Mouse (Mus musculus): ENCODE data around the gene Gm42372. TPM values are rescaled to one million over a fixed set of nuclear protein-coding genes. Genes with fewer than 3 reads are reported as not detected.

Gm42372 gene
- polyA plus RNA-seq, 1 experiment from 2014 or later: 0.04 TPM

GRCm38 (mm10) chr7:17010010-17010347 is 27.1 kb downstream of the Gm42372 start:
- Histone ChIP-seq H3K9me3 (replicated peaks; ENCODE audit: control insufficient read depth, low read length) (no peaks in the 10 kb centered on the region), H3K9ac (ENCODE audit: low read depth, low read length) (no peak overlapping the region), H3K27me3 (ENCODE audit: control insufficient read depth, insufficient read depth, low read depth, low read length) (no peaks in the 10 kb centered on the region), H3K4me1 (ENCODE audit: control insufficient read depth, low read depth, low read length) (no peaks in the 10 kb centered on the region), H3K4me2 (ENCODE audit: low read depth, low read length) (no peak overlapping the region), H3K36me3 (ENCODE audit: control insufficient read depth, insufficient read depth) (peaks cover 66% of the 10 kb centered on the region), H3K4me3 (ENCODE audit: low read depth, low read length) (no peak overlapping the region), H3K27ac (ENCODE audit: low read length) (no peak overlapping the region)
- 78% methylated on average over 5 of the region's 5 CpGs for WGBS (ENCODE audit: insufficient replicate concordance)
- ATAC-seq (ENCODE audit: low read depth): no peak

GRCm38 (mm10) chr7:17011909-17012590 is 29.2 kb downstream of the Gm42372 start:
- H3K27me3 ChIP-seq (ENCODE audit: control insufficient read depth, insufficient read depth, low read depth, low read length): no peaks in the 10 kb centered on the region
- no peak overlapping the region for H3K9ac ChIP-seq (ENCODE audit: low read depth, low read length)
- no peak for ATAC-seq (ENCODE audit: low read depth)
- peaks cover 62% of the 10 kb centered on the region for H3K36me3 ChIP-seq (ENCODE audit: control insufficient read depth, insufficient read depth)
- no peaks in the 10 kb centered on the region for H3K9me3 ChIP-seq (replicated peaks; ENCODE audit: control insufficient read depth, low read length)
- no peak overlapping the region for H3K4me2 ChIP-seq (ENCODE audit: low read depth, low read length)
- no peaks in the 10 kb centered on the region; the same call in 1 of the 2 replicates for H3K4me1 ChIP-seq (ENCODE audit: control insufficient read depth, low read depth, low read length)
- 79% methylated on average over 7 of the region's 7 CpGs for WGBS (ENCODE audit: insufficient replicate concordance)
- no peak overlapping the region for H3K4me3 ChIP-seq (ENCODE audit: low read depth, low read length)
- H3K27ac ChIP-seq (ENCODE audit: low read length): no peak overlapping the region

GRCm38 (mm10) chr7:17015381-17015780 is 32.5 kb downstream of the Gm42372 start:
- H3K9me3 ChIP-seq (replicated peaks; ENCODE audit: control insufficient read depth, low read length): no peaks in the 10 kb centered on the region
- H3K27me3 ChIP-seq (ENCODE audit: control insufficient read depth, insufficient read depth, low read depth, low read length): no peaks in the 10 kb centered on the region
- no peak overlapping the region for H3K27ac ChIP-seq (ENCODE audit: low read length)
- no peak for ATAC-seq (ENCODE audit: low read depth)
- no peak overlapping the region for H3K9ac ChIP-seq (ENCODE audit: low read depth, low read length)
- no peak overlapping the region for H3K4me2 ChIP-seq (ENCODE audit: low read depth, low read length)
- H3K4me3 ChIP-seq (ENCODE audit: low read depth, low read length): no peak overlapping the region
- 82% methylated on average over 6 of the region's 6 CpGs for WGBS (ENCODE audit: insufficient replicate concordance)
- H3K36me3 ChIP-seq (ENCODE audit: control insufficient read depth, insufficient read depth): peaks cover 47% of the 10 kb centered on the region
- peaks cover 12% of the 10 kb centered on the region for H3K4me1 ChIP-seq (ENCODE audit: control insufficient read depth, low read depth, low read length)

- no peaks in the 10 kb centered on the region for H3K9me3 ChIP-seq (replicated peaks; ENCODE audit: control insufficient read depth, low read length)
- 39% methylated on average over 1 of the region's 1 CpGs for WGBS (ENCODE audit: insufficient replicate concordance)
- H3K36me3 ChIP-seq (ENCODE audit: control insufficient read depth, insufficient read depth): peaks cover 46% of the 10 kb centered on the region
- H3K4me3 ChIP-seq (ENCODE audit: low read depth, low read length): no peak overlapping the region
- ATAC-seq (ENCODE audit: low read depth): peak; percentile 92
- H3K27me3 ChIP-seq (ENCODE audit: control insufficient read depth, insufficient read depth, low read depth, low read length): no peaks in the 10 kb centered on the region
- no peak overlapping the region for H3K9ac ChIP-seq (ENCODE audit: low read depth, low read length)
- peaks cover 12% of the 10 kb centered on the region for H3K4me1 ChIP-seq (ENCODE audit: control insufficient read depth, low read depth, low read length)
- peak overlapping the region; percentile 42 for H3K27ac ChIP-seq (ENCODE audit: low read length)
- H3K4me2 ChIP-seq (ENCODE audit: low read depth, low read length): no peak overlapping the region
Observed at GRCm38 (mm10) chr7:17017036-17017435, 34.1 kb downstream of the Gm42372 start.

GRCm38 (mm10) chr7:17017921-17018320 is 35.0 kb downstream of the Gm42372 start:
- Histone ChIP-seq H3K4me2 (ENCODE audit: low read depth, low read length) (no peak overlapping the region), H3K27ac (ENCODE audit: low read length) (peak overlapping the region; percentile 17; the same call in 1 of the 2 replicates), H3K4me1 (ENCODE audit: control insufficient read depth, low read depth, low read length) (peaks cover 15% of the 10 kb centered on the region), H3K9me3 (replicated peaks; ENCODE audit: control insufficient read depth, low read length) (no peaks in the 10 kb centered on the region), H3K36me3 (ENCODE audit: control insufficient read depth, insufficient read depth) (peaks cover 47% of the 10 kb centered on the region), H3K9ac (ENCODE audit: low read depth, low read length) (no peak overlapping the region), H3K27me3 (ENCODE audit: control insufficient read depth, insufficient read depth, low read depth, low read length) (no peaks in the 10 kb centered on the region), H3K4me3 (ENCODE audit: low read depth, low read length) (no peak overlapping the region)
- ATAC-seq (ENCODE audit: low read depth): no peak
- 54% methylated on average over 2 of the region's 2 CpGs for WGBS (ENCODE audit: insufficient replicate concordance)

GRCm38 (mm10) chr7:17019426-17020166 is 36.7 kb downstream of the Gm42372 start:
- peaks cover 31% of the 10 kb centered on the region for H3K36me3 ChIP-seq (ENCODE audit: control insufficient read depth, insufficient read depth)
- ATAC-seq (ENCODE audit: low read depth): no peak
- WGBS (ENCODE audit: insufficient replicate concordance): 60% methylated on average over 7 of the region's 7 CpGs
- no peak overlapping the region for H3K27ac ChIP-seq (ENCODE audit: low read length)
- no peak overlapping the region for H3K4me2 ChIP-seq (ENCODE audit: low read depth, low read length)
- H3K9ac ChIP-seq (ENCODE audit: low read depth, low read length): no peak overlapping the region
- no peaks in the 10 kb centered on the region for H3K9me3 ChIP-seq (replicated peaks; ENCODE audit: control insufficient read depth, low read length)
- H3K4me3 ChIP-seq (ENCODE audit: low read depth, low read length): no peak overlapping the region
- H3K4me1 ChIP-seq (ENCODE audit: control insufficient read depth, low read depth, low read length): peaks cover 30% of the 10 kb centered on the region
- H3K27me3 ChIP-seq (ENCODE audit: control insufficient read depth, insufficient read depth, low read depth, low read length): no peaks in the 10 kb centered on the region

- Histone ChIP-seq H3K36me3 (ENCODE audit: control insufficient read depth, insufficient read depth) (peaks cover 17% of the 10 kb centered on the region), H3K9ac (ENCODE audit: low read depth, low read length) (no peak overlapping the region), H3K27me3 (ENCODE audit: control insufficient read depth, insufficient read depth, low read depth, low read length) (no peaks in the 10 kb centered on the region), H3K4me1 (ENCODE audit: control insufficient read depth, low read depth, low read length) (peaks cover 51% of the 10 kb centered on the region), H3K4me2 (ENCODE audit: low read depth, low read length) (no peak overlapping the region), H3K4me3 (ENCODE audit: low read depth, low read length) (no peak overlapping the region), H3K9me3 (replicated peaks; ENCODE audit: control insufficient read depth, low read length) (no peaks in the 10 kb centered on the region), H3K27ac (ENCODE audit: low read length) (no peak overlapping the region)
- 86% methylated on average over 15 of the region's 15 CpGs for WGBS (ENCODE audit: insufficient replicate concordance)
- no peak for ATAC-seq (ENCODE audit: low read depth)
Observed at GRCm38 (mm10) chr7:17022176-17022575, 39.3 kb downstream of the Gm42372 start.

- WGBS (ENCODE audit: insufficient replicate concordance): 42% methylated on average over 4 of the region's 4 CpGs
- Histone ChIP-seq H3K27ac (ENCODE audit: low read length) (peak overlapping the region; percentile 45; the same call in 1 of the 2 replicates), H3K4me3 (ENCODE audit: low read depth, low read length) (no peak overlapping the region), H3K36me3 (ENCODE audit: control insufficient read depth, insufficient read depth) (peaks cover 17% of the 10 kb centered on the region), H3K9ac (ENCODE audit: low read depth, low read length) (peak overlapping the region; percentile 17; the same call in 1 of the 2 replicates), H3K4me2 (ENCODE audit: low read depth, low read length) (peak overlapping the region; percentile 28), H3K4me1 (ENCODE audit: control insufficient read depth, low read depth, low read length) (peaks cover 49% of the 10 kb centered on the region), H3K9me3 (replicated peaks; ENCODE audit: control insufficient read depth, low read length) (no peaks in the 10 kb centered on the region), H3K27me3 (ENCODE audit: control insufficient read depth, insufficient read depth, low read depth, low read length) (no peaks in the 10 kb centered on the region)
- ATAC-seq (ENCODE audit: low read depth): no peak
Observed at GRCm38 (mm10) chr7:17023701-17024100, 40.8 kb downstream of the Gm42372 start.

GRCm38 (mm10) chr7:17024141-17024540 is 41.3 kb downstream of the Gm42372 start:
- H3K36me3 ChIP-seq (ENCODE audit: control insufficient read depth, insufficient read depth): peaks cover 17% of the 10 kb centered on the region
- WGBS (ENCODE audit: insufficient replicate concordance): 72% methylated on average over 6 of the region's 6 CpGs
- no peaks in the 10 kb centered on the region for H3K27me3 ChIP-seq (ENCODE audit: control insufficient read depth, insufficient read depth, low read depth, low read length)
- H3K9ac ChIP-seq (ENCODE audit: low read depth, low read length): peak overlapping the region; percentile 18; the same call in 1 of the 2 replicates
- H3K9me3 ChIP-seq (replicated peaks; ENCODE audit: control insufficient read depth, low read length): no peaks in the 10 kb centered on the region
- H3K4me3 ChIP-seq (ENCODE audit: low read depth, low read length): no peak overlapping the region
- peak overlapping the region; percentile 28 for H3K4me2 ChIP-seq (ENCODE audit: low read depth, low read length)
- peaks cover 49% of the 10 kb centered on the region for H3K4me1 ChIP-seq (ENCODE audit: control insufficient read depth, low read depth, low read length)
- H3K27ac ChIP-seq (ENCODE audit: low read length): peak overlapping the region; percentile 45; the same call in 1 of the 2 replicates
- no peak for ATAC-seq (ENCODE audit: low read depth)
